Mouse (Mus musculus): ENCODE measurements at regions not wholly inside any gene's neighbourhood (a gene's known extent, or its start where the extent isn't known, plus 50 kb on each side); places are given as distances from the start of the nearest gene placed in this dataset.
A peak's percentile ranks its signal among the peaks of the same experiment; 100 is the strongest.

GRCm38 (mm10) chr3:121886870-121887605 is 65.3 kb upstream of the Arhgap29 start:
- TF ChIP-seq POLR2A (IDR thresholded peaks at IDR 0.05; ENCODE audit: low read depth, low read length) (no peak), CTCF (conservative IDR thresholded peaks at IDR 0.05; ENCODE audit: insufficient read depth, insufficient read length, low read depth, low read length) (no peak)
- peak overlapping the region; percentile 92 for H3K27ac ChIP-seq (ENCODE audit: insufficient read depth, low read depth, low read length)
- peaks cover 20% of the 10 kb centered on the region; the same call in 1 of the 2 replicates for H3K4me1 ChIP-seq (ENCODE audit: control insufficient read depth, insufficient read depth, low read length)
- no peaks in the 10 kb centered on the region for H3K27me3 ChIP-seq (replicated peaks; ENCODE audit: control insufficient read depth, insufficient read depth, low read length)
- H3K36me3 ChIP-seq (ENCODE audit: control insufficient read depth, insufficient read depth, low read length), result no peaks in the 10 kb centered on the region
- 22% methylated on average over 15 of the region's 15 CpGs for WGBS
- DNase-seq, result peak; percentile 51
- peak overlapping the region; percentile 40; the same call in 1 of the 2 replicates for H3K4me3 ChIP-seq (ENCODE audit: insufficient read depth, low read depth, low read length)

DNA sequence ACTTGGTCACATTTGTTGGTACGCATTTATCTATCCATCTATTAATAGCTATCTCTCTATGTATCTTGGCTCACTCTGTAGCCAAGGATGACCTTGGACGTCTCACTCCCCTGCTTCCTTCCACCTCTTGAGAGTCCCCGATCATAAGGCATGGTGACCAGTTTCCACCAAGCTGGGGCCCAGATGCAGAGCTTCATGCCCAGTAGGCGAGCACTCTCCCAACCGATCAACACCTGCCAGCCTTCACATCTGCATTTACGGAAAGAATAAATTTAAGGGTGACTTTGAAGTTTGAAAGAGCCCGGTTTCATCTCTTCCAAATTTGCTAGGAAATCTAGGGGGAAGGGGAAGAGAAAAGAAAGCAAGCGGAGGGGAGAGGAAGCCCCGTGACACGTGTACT is 66.0 kb upstream of the Arhgap29 start:
- peak overlapping the region; percentile 92 for H3K27ac ChIP-seq (ENCODE audit: insufficient read depth, low read depth, low read length)
- H3K4me3 ChIP-seq (ENCODE audit: insufficient read depth, low read depth, low read length), result no peak overlapping the region
- 52% methylated on average over 10 of the region's 10 CpGs for WGBS
- no peaks in the 10 kb centered on the region for H3K36me3 ChIP-seq (ENCODE audit: control insufficient read depth, insufficient read depth, low read length)
- no peak for DNase-seq
- peaks cover 20% of the 10 kb centered on the region; the same call in 1 of the 2 replicates for H3K4me1 ChIP-seq (ENCODE audit: control insufficient read depth, insufficient read depth, low read length)
- no peaks in the 10 kb centered on the region for H3K27me3 ChIP-seq (replicated peaks; ENCODE audit: control insufficient read depth, insufficient read depth, low read length)
- TF ChIP-seq CTCF (conservative IDR thresholded peaks at IDR 0.05; ENCODE audit: insufficient read depth, insufficient read length, low read depth, low read length) (no peak), POLR2A (IDR thresholded peaks at IDR 0.05; ENCODE audit: low read depth, low read length) (no peak)

DNA sequence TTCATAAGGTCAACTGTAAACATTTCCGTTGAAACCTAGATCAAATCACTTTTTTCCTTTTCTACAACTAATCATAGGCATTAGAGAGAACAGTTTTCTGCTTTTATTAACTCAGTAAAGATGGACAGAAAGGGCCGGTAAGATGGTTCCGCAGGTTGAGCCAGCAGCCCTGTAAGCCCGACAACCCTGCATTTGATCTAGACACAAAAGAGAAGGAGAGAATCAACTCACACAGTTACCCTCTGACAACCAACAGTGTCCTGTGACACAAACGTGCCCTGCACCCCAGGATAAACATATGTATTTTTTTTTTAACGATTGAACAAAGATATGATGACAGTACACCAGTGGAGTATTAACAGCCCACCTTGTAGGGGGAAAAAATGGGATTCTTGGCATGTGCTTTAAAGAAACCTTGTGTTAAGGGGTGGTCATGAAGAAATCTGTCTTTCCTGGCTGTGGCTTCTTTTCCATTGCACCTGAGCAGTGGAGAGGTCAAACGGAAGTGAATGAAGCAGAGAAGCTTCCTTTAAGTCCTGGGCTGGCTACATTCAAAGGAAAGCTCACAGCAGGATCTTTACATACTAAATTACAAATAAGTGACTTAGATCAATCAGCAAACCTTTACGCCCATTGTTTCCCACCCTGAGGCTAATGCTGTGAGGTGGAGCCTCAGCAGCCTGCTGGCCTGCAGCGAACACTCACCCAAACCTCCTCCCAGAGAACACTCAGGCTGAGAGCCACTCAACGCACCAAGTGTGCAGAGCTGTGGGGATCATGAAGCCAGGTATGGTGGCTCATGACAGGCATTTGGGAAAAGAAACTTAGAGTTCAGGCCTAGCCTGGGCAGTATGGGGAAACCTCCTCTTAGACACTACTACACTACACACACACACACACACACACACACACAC is 66.8 kb upstream of the Arhgap29 start:
- peak overlapping the region; percentile 92 for H3K27ac ChIP-seq (ENCODE audit: insufficient read depth, low read depth, low read length)
- DNase-seq, result no peak
- WGBS, result 28% methylated on average over 10 of the region's 10 CpGs
- no peak overlapping the region for H3K4me3 ChIP-seq (ENCODE audit: insufficient read depth, low read depth, low read length)
- peaks cover 20% of the 10 kb centered on the region; the same call in 1 of the 2 replicates for H3K4me1 ChIP-seq (ENCODE audit: control insufficient read depth, insufficient read depth, low read length)
- H3K36me3 ChIP-seq (ENCODE audit: control insufficient read depth, insufficient read depth, low read length), result no peaks in the 10 kb centered on the region
- no peak for TF ChIP-seq POLR2A (IDR thresholded peaks at IDR 0.05; ENCODE audit: low read depth, low read length)
- no peak for TF ChIP-seq CTCF (conservative IDR thresholded peaks at IDR 0.05; ENCODE audit: insufficient read depth, insufficient read length, low read depth, low read length)
- no peaks in the 10 kb centered on the region for H3K27me3 ChIP-seq (replicated peaks; ENCODE audit: control insufficient read depth, insufficient read depth, low read length)

DNA sequence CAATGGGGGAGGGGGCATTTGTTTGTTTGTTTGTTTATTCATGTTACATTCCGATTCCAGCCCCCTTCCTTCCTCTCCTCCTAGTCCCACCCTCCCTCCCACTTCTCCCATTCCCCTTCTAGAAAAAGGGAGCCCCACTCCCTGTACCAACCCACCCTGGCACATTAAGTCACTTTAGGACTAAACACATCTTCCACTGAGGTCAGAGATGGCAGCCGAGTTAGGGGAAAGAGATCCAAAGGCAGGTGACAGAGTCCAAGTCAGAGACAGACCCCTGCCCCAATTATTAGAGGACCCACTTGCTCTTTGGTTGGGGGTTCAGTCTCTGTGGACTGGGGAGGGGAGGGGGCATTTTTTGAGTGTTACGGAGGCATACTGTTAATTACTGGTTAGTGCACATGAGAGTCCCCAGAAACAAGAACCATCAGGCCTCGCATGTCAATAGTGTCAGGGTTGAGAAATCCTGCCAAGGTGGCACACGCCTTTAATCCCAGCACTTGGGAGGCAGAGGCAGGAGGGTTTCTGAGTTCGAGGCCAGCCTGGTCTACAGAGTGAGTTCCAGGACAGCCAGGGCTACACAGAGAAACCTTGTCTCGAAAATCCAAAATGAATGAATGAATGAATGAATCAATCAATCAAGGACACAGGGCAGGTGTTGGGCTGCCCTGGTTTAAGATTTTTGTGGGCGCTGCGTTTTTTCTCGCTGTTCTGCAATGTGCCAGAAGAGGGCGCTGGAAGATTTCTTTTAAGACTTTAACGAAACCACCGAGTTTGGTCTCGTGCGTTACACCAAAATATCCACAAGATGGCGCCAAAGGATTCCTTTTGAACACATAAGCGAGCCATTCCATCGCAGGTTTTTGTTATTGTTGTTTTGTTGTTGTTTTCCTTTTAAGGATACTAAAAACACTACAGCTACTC is 67.8 kb upstream of the Arhgap29 start:
- no peak for TF ChIP-seq POLR2A (IDR thresholded peaks at IDR 0.05; ENCODE audit: low read depth, low read length)
- TF ChIP-seq CTCF (conservative IDR thresholded peaks at IDR 0.05; ENCODE audit: insufficient read depth, insufficient read length, low read depth, low read length), result peak; percentile 81
- Histone ChIP-seq H3K36me3 (ENCODE audit: control insufficient read depth, insufficient read depth, low read length) (no peaks in the 10 kb centered on the region), H3K4me3 (ENCODE audit: insufficient read depth, low read depth, low read length) (no peak overlapping the region), H3K27ac (ENCODE audit: insufficient read depth, low read depth, low read length) (no peak overlapping the region), H3K27me3 (replicated peaks; ENCODE audit: control insufficient read depth, insufficient read depth, low read length) (no peaks in the 10 kb centered on the region), H3K4me1 (ENCODE audit: control insufficient read depth, insufficient read depth, low read length) (peaks cover 20% of the 10 kb centered on the region; the same call in 1 of the 2 replicates)
- peak; percentile 95 for DNase-seq
- 22% methylated on average over 18 of the region's 18 CpGs for WGBS

DNA sequence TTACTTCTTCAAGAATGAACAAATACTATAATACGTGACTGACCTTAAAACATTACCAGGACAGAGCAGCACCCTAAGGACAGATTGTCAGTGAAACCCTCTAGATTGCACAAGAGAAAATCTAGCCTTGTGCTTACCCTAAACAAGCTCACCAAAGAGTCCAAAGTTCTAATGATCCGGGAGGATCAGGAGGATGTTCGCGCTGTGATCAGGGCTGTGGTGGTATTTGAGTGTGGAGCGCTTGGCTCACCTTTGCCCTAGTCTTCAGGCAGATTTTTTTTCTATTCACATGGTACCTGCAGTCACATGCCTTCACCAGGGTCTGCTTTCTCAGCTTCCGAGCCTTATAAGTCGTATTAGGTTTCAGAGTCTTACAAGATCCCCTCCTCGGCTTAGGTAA is 65.3 kb upstream of the Abcd3 start:
- no peak overlapping the region for H3K27ac ChIP-seq (ENCODE audit: insufficient read depth, low read depth, low read length)
- TF ChIP-seq CTCF (conservative IDR thresholded peaks at IDR 0.05; ENCODE audit: insufficient read depth, insufficient read length, low read depth, low read length) (no peak), POLR2A (IDR thresholded peaks at IDR 0.05; ENCODE audit: low read depth, low read length) (no peak)
- no peaks in the 10 kb centered on the region for H3K27me3 ChIP-seq (replicated peaks; ENCODE audit: control insufficient read depth, insufficient read depth, low read length)

DNA sequence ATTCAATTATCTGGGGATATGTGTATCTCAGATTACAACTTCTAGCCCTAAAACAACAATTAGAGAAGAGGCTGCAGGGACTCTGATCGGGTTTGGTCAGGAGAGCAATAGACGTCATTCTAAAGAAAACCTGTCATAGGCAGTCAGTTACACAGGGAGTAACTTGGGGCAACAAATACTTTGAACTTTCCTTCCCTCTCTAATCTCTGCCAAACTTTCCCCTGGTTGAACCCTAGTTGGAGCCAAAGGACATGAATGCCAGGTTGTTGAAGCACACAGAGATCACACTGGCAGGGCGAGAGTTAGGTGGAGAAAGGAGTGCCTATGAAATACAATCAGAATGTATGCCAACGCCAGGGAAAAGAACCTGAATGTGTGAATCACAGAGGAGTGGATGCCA is 60.0 kb upstream of the Abcd3 start:
- peaks cover 18% of the 10 kb centered on the region; the same call in 1 of the 2 replicates for H3K4me1 ChIP-seq (ENCODE audit: control insufficient read depth, insufficient read depth, low read length)
- WGBS, result 49% methylated on average over 4 of the region's 4 CpGs
- H3K27ac ChIP-seq (ENCODE audit: insufficient read depth, low read depth, low read length), result peak overlapping the region; percentile 45
- no peak for TF ChIP-seq POLR2A (IDR thresholded peaks at IDR 0.05; ENCODE audit: low read depth, low read length)
- no peak for TF ChIP-seq CTCF (conservative IDR thresholded peaks at IDR 0.05; ENCODE audit: insufficient read depth, insufficient read length, low read depth, low read length)
- H3K36me3 ChIP-seq (ENCODE audit: control insufficient read depth, insufficient read depth, low read length), result no peaks in the 10 kb centered on the region
- DNase-seq, result peak; percentile 85
- H3K27me3 ChIP-seq (replicated peaks; ENCODE audit: control insufficient read depth, insufficient read depth, low read length), result no peaks in the 10 kb centered on the region
- H3K4me3 ChIP-seq (ENCODE audit: insufficient read depth, low read depth, low read length), result no peak overlapping the region

More for the DNA sequence above, 65.3 kb upstream of the Abcd3 start:
- Histone ChIP-seq H3K4me1 (ENCODE audit: control insufficient read depth, insufficient read depth, low read length) (peaks cover 6% of the 10 kb centered on the region; the same call in 1 of the 2 replicates), H3K36me3 (ENCODE audit: control insufficient read depth, insufficient read depth, low read length) (no peaks in the 10 kb centered on the region), H3K4me3 (ENCODE audit: insufficient read depth, low read depth, low read length) (no peak overlapping the region)
- 53% methylated on average over 8 of the region's 8 CpGs for WGBS
- peak; percentile 59 for DNase-seq
